Mouse (Mus musculus): Measurements from ENCODE around the gene Eif2b5. TPM values are rescaled to one million over a fixed set of nuclear protein-coding genes. Genes with fewer than 3 reads are reported as not detected.

Gene Eif2b5
- total RNA-seq, 2 experiments from 2014 or later, result 64.7 to 85.8 TPM

- peak; percentile 96 for ATAC-seq (replicated peaks; ENCODE audit: poor library complexity)
Measured at GRCm38 (mm10) chr16:20535296-20536080, 36.9 kb downstream of the Eif2b5 start, which contains the start of gene Ap2m1. TSS of gene Ap2m1 (plus strand) at chr16:20535478.

- ATAC-seq (replicated peaks; ENCODE audit: poor library complexity), result no peak
Measured at GRCm38 (mm10) chr16:20536081-20536665, 37.6 kb downstream of the Eif2b5 start.

DNA sequence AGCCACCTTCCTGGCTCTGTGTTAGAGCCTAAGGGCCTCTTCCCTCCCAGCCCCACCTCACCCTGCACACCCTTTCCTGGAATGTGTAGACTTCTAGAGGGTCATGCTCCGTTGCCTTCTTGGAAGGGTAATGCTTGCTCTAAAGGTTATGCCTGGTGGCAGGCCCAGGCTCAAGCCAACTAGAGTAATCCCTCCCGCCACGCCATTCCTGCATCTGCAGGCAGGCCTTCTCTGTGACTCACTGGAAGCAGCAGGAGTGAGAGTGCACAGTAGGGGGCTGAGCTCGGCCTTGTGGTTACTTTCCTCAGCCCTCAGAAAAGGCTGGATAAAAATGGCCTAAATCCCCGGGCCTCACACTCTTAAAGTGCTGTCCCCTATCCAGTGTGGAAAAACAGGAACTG is 38.5 kb downstream of the Eif2b5 start:
- no peak for ATAC-seq (replicated peaks; ENCODE audit: poor library complexity)

DNA sequence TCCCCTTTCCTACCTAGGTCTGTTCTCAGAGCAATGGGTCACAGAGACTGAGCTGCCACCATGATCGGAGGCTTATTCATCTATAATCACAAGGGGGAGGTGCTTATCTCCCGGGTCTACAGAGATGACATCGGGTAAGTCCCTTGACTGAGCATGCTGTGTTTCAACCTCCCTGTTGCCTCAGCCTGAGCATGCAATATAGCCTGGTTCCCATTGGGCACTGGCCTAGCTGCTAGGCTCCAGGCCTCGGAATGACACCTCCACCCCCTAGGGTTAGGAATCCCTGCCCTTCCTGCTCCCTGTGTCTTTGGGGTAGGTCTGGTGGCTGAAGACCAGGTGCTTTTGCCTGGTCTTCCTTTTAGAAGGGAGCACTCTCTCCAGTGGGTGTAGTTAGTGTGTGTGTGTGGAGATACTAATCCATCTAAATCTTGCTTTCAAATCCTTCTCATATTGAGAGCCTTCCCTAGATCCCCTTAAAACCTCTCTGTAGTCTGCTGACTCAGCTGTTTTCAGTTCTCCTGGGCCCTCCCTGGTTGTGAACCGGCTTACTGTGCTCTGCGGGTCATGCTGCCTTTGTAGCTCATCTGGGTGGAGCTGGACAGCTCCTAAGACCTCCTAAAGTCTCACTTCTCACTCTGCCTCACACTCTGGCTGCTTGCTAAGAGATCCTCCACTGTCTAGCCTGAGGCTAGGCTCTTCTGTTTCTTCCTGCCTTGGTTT is 39.1 kb downstream of the Eif2b5 start:
- ATAC-seq (replicated peaks; ENCODE audit: poor library complexity), result no peak

DNA sequence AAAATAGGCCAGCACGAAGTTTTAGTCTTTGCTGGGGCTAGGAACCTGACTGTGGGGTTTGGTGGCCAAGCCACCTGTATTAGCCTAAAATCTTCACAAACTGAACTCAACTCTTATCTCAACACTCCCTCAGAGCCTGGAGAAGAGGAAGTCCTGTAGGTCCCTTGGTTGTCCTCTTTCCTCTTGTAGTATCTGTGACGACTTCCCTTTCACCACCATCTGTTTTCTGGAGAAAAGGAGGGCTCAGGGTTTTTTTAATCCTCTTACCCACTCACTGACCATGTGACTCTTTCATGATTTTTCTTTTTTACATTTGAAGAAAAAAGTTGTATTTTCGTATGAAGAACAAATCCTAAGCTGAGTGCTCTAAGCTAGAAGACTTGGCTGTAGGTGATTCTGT is 41.0 kb downstream of the Eif2b5 start:
- no peak for ATAC-seq (replicated peaks; ENCODE audit: poor library complexity)

- ATAC-seq (replicated peaks; ENCODE audit: poor library complexity), result no peak
Measured at GRCm38 (mm10) chr16:20540438-20540837, 41.8 kb downstream of the Eif2b5 start.

DNA sequence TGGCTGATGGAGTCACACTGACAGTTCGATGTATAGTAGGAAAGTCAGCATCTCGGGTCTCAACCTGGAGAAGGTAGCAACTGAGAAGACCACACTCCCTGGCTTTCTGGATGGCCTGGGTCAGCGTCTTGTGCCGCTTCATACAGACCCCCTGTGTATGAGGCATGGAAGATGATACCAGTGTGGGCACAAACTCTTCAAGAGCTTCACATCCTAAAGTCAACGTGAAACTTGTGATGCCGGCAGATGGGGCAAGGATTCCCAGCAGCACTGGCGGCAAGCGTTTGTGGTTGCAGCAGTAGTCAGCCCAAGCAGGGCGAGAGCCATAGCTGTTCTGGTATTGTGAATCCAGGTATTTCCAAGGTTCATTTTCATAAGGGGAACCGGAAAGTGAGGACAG is 47.1 kb downstream of the Eif2b5 start:
- no peak for ATAC-seq (replicated peaks; ENCODE audit: poor library complexity)

- ATAC-seq (replicated peaks; ENCODE audit: poor library complexity), result no peak
Measured at GRCm38 (mm10) chr16:20547423-20547822, 48.8 kb downstream of the Eif2b5 start.

DNA sequence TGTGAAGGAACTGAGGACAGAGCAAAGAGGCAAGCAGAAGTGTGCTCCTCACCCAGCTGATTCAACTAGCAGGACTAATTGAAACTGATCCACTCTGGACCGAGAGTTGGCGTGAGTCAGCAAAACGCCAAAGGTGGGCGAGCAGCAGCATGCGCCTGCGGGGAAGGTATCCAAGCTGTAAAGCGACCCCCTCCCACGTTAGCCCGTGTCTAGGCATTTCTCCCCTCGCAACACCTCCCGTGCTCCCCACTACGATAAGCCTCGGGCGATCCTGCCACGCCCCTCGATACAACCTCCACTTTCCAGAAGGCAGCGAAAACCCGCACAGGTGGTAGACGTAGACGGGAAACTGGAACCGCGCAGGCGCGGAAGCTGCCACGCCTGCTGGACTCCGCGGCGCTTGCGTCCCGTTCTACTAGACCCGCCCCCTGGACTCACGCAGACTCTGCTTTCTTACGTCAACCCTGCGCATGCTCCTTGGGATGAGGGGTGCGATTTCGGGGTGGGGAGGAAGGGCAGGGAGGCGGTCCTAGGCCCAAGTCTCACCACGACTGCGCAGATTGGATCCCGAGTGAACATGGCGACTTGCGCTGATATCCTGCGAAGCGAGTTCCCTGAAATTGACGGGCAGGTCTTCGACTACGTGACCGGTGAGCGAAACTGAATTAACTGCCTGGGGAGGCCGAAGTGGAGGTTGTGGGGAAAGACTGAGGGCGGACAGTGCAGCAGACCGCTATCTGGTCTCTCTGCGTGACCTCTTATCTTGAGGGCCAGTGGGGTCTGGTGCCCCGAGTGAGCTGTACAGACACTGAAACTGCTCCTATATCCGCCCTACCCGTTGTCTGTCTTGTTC is 49.7 kb downstream of the Eif2b5 start, which contains the start of gene Abcf3:
Gene Abcf3 (plus strand): TSS at position 482 of the 853 bp plus-strand sequence.
- ATAC-seq (replicated peaks; ENCODE audit: poor library complexity), result peak; percentile 96

DNA sequence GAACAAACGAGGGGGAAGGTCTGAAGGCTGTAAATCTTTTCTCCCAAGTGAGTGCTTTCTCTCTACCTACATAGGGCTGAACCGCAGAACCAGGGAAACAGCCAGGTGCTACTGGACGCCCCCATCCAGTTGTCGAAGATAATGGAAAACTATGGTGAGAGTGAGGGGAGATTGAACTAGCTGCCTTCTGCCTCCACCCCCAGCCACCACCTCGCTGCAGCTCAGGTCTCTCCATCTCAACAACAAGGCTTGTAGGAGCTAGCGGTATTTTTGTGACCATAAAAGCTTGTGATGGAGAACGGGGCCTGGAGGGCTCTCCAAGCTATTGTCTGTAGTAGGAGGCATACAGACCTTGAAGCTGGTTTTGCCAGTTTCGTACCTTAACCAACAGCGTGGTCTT is 50.5 kb downstream of the Eif2b5 start:
- ATAC-seq (replicated peaks; ENCODE audit: poor library complexity), result no peak

DNA sequence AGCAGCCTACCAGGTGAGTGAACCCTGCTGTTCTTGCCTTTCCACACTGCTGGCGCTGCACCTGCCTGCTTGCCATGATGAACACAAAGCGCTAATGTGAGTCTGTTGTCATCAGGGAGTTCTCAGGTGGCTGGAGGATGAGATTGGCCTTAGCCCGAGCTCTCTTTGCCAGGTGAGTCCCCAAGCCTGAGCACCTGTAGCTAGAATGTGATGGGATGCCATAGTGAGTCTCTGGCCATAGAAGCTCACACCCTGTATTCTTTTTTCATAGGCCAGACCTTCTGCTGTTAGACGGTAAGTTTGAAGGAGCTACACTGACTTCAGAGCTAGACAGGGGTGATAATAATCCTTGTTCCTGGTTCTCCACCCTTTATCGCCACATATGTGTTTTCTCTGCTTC is 53.1 kb downstream of the Eif2b5 start:
- no peak for ATAC-seq (replicated peaks; ENCODE audit: poor library complexity)

DNA sequence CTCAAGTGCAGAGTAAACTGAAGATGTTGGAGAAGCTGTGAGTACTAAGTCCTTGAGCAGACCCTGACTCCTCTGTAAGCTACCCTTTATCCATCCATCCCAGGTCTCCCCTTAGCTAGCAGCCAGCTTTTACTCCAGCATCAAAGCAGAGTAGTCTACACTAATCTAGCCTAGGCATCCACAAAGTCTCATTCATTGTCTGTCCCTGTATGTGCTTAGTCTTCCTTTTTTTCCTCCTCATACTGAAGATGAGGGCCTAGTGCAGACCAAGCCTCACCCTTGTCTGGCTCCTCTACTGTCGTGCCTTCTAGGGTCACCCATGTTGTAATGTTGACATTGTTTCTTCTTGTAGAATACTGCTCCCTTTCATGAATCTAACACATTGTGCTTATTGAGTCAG is 54.0 kb downstream of the Eif2b5 start:
- ATAC-seq (replicated peaks; ENCODE audit: poor library complexity), result no peak

DNA sequence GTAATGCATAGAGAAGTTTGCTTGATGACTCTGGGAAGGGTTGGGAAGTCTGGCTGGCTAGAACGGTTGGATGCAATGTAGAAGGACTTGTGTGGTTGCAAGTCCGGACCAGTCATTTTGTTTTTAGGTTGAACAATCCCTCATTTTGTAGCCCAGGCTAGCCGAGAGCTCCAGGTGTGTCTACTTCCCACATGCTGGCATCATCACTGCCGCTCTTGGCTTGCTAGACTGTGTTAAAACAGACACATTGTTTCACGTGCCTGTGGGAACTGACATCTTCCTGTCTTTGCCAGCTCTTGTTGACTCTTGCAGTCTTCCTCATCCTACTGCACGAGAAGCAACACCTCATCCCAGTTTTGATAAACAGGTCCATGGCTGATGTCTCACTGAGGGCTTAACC is 56.4 kb downstream of the Eif2b5 start:
- no peak for ATAC-seq (replicated peaks; ENCODE audit: poor library complexity)

GRCm38 (mm10) chr16:20557381-20557780 is 58.8 kb downstream of the Eif2b5 start:
- ATAC-seq (replicated peaks; ENCODE audit: poor library complexity), result no peak

Other genes with a start within 250 kb of the Eif2b5 start
- 161 and 168 TPM in 2 replicates for gene Parl, start 196.4 kb upstream of the Eif2b5 start, total RNA-seq (2015)
- gene Parl, start 196.4 kb upstream of the Eif2b5 start, total RNA-seq (2017), result 264 and 277 TPM in 2 replicates
- 0.05 and 0.78 TPM in 2 replicates for gene Cyp2ab1, start 173.4 kb upstream of the Eif2b5 start, total RNA-seq (2015)
- not detected in 2 replicates for gene Cyp2ab1, start 173.4 kb upstream of the Eif2b5 start, total RNA-seq (2017)
- 18.0 and 19.0 TPM in 2 replicates for gene Abcc5, start 72.4 kb upstream of the Eif2b5 start, total RNA-seq (2015)
- gene Abcc5, start 72.4 kb upstream of the Eif2b5 start, total RNA-seq (2017), result 14.1 and 20.2 TPM in 2 replicates
- 23.5 and 26.7 TPM in 2 replicates for gene Dvl3, start 18.2 kb downstream of the Eif2b5 start, total RNA-seq (2015)
- gene Dvl3, start 18.2 kb downstream of the Eif2b5 start, total RNA-seq (2017), result 3.2 and 3.3 TPM in 2 replicates
- gene Ap2m1, start 36.7 kb downstream of the Eif2b5 start, total RNA-seq (2015), result 234 and 286 TPM in 2 replicates
- gene Ap2m1, start 36.7 kb downstream of the Eif2b5 start, total RNA-seq (2017), result 143 and 149 TPM in 2 replicates
- 21.9 and 28.5 TPM in 2 replicates for gene Abcf3, start 49.8 kb downstream of the Eif2b5 start, total RNA-seq (2015)
- gene Abcf3, start 49.8 kb downstream of the Eif2b5 start, total RNA-seq (2017), result 28.4 and 35.7 TPM in 2 replicates
- gene Vwa5b2, start 90.7 kb downstream of the Eif2b5 start, total RNA-seq (2015), result not detected in 2 replicates
- gene Vwa5b2, start 90.7 kb downstream of the Eif2b5 start, total RNA-seq (2017), result not detected in 2 replicates
- 38.4 and 46.5 TPM in 2 replicates for gene Eef1akmt4, start 112.8 kb downstream of the Eif2b5 start, total RNA-seq (2015)
- 6.4 and 8.0 TPM in 2 replicates for gene Eef1akmt4, start 112.8 kb downstream of the Eif2b5 start, total RNA-seq (2017)
- not detected in 2 replicates for gene Gm49333, start 112.8 kb downstream of the Eif2b5 start, total RNA-seq (2015)
- not detected in 2 replicates for gene Gm49333, start 112.8 kb downstream of the Eif2b5 start, total RNA-seq (2017)
- 33.2 and 38.5 TPM in 2 replicates for gene Alg3, start 112.9 kb downstream of the Eif2b5 start, total RNA-seq (2015)
- 20.4 and 21.4 TPM in 2 replicates for gene Alg3, start 112.9 kb downstream of the Eif2b5 start, total RNA-seq (2017)
- 0.42 and 0.59 TPM in 2 replicates for gene Camk2n2, start 122.5 kb downstream of the Eif2b5 start, total RNA-seq (2015)
- gene Camk2n2, start 122.5 kb downstream of the Eif2b5 start, total RNA-seq (2017), result 0.10 and 0.96 TPM in 2 replicates
- gene Ece2, start 131.0 kb downstream of the Eif2b5 start, total RNA-seq (2015), result 0.20 and 0.32 TPM in 2 replicates
- gene Ece2, start 131.0 kb downstream of the Eif2b5 start, total RNA-seq (2017), result 0.71 TPM in 1 of 2 replicates, not detected in the other
- gene Psmd2, start 152.8 kb downstream of the Eif2b5 start, total RNA-seq (2015), result 113 and 133 TPM in 2 replicates
- gene Psmd2, start 152.8 kb downstream of the Eif2b5 start, total RNA-seq (2017), result 201 and 230 TPM in 2 replicates
- gene Eif4g1, start 169.5 kb downstream of the Eif2b5 start, total RNA-seq (2015), result 164 and 172 TPM in 2 replicates
- gene Eif4g1, start 169.5 kb downstream of the Eif2b5 start, total RNA-seq (2017), result 305 and 366 TPM in 2 replicates
- not detected in 2 replicates for gene Fam131a, start 194.4 kb downstream of the Eif2b5 start, total RNA-seq (2015)
- 0.17 TPM in 1 of 2 replicates, not detected in the other for gene Fam131a, start 194.4 kb downstream of the Eif2b5 start, total RNA-seq (2017)
- 75.3 and 99.4 TPM in 2 replicates for gene Polr2h, start 218.8 kb downstream of the Eif2b5 start, total RNA-seq (2015)
- gene Polr2h, start 218.8 kb downstream of the Eif2b5 start, total RNA-seq (2017), result 75.1 and 78.2 TPM in 2 replicates
- 0.34 and 1.3 TPM in 2 replicates for gene Clcn2, start 218.9 kb downstream of the Eif2b5 start, total RNA-seq (2015)
- gene Clcn2, start 218.9 kb downstream of the Eif2b5 start, total RNA-seq (2017), result 1.2 and 1.6 TPM in 2 replicates
- not detected in 2 replicates for gene Chrd, start 234.3 kb downstream of the Eif2b5 start, total RNA-seq (2015)
- gene Chrd, start 234.3 kb downstream of the Eif2b5 start, total RNA-seq (2017), result not detected in 2 replicates
- gene Thpo, start 235.7 kb downstream of the Eif2b5 start, total RNA-seq (2015), result not detected in 2 replicates
- gene Thpo, start 235.7 kb downstream of the Eif2b5 start, total RNA-seq (2017), result not detected in 2 replicates